Mouse (Mus musculus) CD8-positive naive resting alpha-beta T cell, adult 2 months (primary cell): ENCODE data around the gene Lrpap1.
A peak's percentile ranks its signal among the peaks of the same experiment; 100 is the strongest.

ENCODE experiments used
- DNase-seq, 2 experiments: peaks; one replicate each; pipeline ENCODE4 v3.0.0; 2022; ENCODE audit warnings: low read depth in 2 of 2, low spot score in 2 of 2

The Lrpap1 gene

DNA sequence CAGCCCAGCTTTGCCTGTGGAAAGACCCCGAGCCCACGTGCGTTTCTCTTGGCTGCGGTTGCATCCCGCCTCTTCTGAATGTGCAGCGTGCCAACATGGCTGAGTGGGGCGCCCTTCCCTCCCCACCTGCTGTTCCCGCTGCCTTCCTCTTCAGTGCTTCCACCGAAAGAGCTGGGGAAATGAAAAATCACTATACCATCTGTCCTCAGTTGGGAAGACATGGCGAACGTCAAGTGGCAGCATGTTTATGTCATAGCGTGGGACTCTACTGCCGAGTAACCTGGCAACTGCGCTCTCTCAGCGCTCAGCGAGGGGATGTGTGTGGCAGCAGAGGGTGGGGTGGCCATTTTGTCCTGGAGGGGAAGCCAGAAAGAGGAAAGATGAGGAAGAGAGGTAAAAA lies 23.6 kb upstream of the Lrpap1 start:
- DNase-seq: no peak

DNA sequence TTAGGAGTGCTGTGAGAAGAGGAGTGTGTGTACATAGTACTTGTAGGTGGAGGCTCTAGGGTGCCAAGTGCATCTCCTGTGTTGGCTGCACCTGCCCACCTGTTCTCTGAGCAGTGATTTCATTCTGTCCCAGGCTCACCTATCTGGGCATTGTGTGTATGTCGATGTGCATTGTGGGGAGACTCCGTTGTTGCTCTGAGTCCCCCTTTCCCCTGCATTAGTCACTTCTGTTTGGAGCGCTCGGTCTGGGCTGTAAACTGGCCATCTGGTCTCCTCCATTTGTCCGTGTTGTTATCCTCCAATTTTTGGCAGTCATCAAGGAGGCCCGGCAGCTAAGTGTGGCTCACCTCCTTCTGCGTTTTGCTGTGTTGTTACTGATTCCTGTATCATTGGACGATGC lies 14.5 kb upstream of the Lrpap1 start:
- no peak for DNase-seq

DNA sequence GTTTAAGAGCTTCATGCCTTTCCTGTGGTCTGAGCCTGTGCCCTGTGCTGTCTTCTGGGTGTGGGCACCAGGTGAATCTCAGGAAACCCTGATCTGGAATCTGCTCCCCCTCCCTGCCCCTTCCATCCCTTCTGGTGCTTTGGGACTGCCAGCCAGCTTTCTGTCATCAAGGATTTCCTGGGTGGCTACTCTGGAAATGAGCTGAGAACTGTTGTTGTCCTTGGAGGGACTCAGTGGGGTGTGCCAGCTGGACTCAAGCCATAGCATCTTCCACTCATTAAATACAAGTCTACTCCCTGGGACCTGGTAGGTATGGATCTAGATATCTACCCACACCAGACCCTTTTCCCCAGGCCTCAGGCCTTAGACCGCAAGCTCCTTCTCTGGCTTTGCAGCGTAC lies 12.9 kb upstream of the Lrpap1 start:
- DNase-seq: no peak

DNA sequence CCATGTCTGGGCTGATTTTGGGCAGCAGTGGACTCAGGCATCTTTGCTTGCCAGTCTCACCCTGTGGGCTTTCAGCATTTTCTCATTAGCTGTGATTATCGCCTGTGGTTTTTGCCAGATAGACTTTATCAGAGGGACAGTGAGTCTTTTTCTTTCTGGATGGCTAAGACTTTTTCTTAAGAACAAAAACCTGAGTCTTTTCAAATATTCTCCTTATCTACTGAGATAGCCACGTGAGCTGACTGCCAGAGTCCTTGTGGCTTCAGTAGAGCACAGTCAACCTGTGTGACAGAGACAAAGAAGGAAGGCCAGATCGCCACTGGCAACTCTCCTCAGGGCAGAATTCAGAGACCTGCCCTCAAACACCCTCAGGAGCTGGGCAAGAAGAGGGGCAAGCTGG lies 12.1 kb upstream of the Lrpap1 start:
- DNase-seq: no peak

DNA sequence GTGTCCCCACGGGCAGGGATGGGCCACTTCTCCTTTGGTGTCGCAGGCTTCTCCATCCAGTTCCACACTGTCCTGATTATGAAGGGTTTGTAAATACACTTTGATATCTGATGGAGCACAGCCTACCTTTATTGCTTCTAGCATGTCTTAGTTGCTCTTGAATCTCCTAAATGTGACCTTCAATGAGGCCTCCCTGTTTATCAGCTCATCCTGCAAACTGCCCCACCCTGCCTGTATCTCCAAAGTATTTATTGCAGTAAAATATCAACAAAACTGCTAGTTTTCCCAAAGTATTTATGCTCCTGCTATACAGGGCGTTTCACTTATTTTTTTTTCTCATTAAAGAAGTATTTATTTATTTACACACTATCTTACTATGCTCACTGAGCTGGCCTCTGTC lies 10.4 kb upstream of the Lrpap1 start:
- no peak for DNase-seq

DNA sequence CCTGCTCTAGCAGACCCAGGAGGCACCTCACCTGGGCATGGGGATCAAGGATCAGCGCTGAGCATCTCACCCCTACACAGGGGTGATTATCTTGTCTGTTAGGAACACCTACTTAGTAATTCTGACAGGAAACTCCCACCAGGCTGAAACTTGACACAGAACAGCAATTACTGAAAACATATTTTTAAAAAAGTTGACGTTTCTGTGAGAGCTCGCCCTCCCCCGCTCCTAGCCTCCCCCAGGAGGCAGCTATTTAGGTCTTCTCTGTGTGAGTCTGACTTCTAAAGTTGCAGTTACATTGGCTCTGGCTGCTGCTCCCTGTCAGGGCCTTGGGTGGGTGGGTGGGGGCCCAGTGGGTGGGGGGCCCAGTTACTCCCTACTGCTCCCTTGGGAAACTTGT lies 6.9 kb upstream of the Lrpap1 start:
- DNase-seq: no peak

DNA sequence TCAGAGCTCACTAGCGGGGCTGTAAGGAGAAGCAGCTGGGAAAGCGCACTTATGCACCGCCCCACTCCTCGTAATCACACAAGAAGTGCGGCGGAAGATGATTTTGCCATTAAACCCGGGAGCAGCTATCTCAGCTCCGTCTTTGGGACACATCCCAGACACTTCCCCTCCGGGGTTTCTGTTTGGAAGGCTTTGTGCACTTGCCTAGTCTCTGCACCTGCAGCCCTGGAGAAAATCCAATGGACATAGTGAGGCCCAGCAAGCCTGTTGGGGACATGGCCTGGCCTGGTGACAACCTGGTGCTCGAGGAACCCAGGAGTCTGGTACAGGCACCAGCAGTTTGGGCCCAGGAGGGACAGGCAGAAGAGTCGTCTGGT lies 344 bp upstream of the Lrpap1 start:
- no peak for DNase-seq

DNA sequence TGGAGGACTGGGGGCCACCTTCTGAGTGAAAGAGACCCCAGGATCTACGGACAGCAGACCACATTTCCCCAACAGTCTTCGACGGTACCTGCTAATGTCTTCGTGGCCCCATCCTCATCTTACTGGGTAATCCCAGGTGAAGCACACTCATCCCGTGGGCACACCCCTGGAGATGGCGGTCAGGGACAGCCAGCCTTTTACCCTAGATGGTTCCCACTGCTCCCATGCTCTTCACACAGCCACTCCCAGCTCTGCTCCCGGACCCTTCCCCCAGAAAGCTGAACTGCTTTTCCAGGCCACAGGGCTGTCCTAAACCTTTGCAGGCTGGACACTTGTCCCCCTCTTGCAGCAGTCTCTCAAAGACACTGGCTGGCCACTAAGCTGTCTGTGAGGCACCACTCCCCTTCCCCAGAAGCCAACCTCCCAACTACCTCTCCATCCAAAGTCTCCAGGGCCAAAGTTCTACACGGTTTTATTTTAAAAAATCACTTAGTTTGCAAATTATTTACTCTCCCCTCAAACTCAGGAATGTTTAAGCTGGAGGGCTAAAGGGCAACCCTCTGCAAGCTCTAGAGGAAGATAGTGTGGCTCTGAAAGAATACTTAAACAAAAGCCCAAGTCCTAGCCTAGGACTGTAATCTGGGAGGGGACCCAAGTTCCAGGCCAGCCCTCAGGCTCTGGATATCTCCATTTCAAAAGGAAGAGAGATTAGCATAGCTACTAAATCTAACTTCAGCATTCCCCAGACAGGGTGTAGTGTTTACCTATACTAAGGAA lies 1.2 kb downstream of the Lrpap1 start:
- no peak for DNase-seq

DNA sequence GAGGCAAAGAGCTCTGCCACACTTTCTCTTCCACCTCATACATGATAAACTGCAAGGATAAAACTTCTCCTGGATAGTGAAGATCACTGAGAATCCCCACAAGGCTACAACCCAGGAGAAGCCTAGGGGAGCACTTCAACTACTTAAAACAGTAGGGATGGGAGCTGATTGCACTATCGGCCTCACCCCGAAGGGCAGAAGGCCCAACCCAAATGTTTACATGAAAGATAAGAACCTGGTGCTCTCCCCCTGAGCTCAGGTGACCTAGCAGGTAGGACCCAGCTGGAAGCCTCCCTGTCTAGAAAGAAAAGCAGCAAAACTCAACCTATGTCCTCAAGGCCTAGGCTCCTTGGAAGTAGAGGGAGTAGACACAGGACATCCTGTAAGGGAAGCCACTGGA lies 2.0 kb downstream of the Lrpap1 start:
- no peak for DNase-seq

DNA sequence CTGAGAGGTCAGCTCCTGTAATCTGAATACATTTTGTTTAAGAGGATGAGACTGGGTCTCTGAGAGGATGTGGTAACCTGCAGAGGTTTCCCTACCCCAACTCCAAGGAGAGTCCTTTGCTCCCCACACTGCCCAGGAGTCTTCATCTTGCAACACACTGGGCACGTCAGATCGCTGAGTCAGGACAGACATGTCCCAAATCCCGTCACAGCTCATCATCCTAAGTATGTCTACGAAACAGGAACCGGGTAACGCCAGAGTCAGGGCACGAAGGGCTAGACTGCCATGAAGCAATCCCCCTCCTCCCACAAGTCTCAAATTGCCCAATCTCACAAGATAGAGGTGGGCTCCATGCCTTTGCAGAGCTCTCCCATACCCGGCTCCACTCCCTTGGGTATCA lies 2.5 kb downstream of the Lrpap1 start:
- no peak for DNase-seq

DNA sequence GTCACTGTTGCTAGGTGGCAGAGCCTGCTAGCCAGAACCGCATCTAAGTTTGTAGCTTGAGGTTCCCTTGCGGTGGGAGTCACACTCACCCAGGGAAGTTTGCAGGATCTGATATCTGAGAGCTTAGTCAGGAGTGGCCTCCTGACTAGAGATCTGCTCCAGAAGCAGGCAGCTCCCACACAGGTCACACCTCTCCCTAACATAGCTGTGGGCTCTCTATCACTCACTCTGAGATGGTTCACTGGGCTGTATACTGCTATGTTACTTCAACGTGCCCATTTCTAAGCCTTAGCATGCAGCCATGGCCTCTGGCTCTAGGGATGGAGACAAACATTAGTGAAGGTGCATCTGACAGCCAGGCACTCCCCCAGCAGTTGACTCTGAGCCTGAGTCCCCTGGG lies 13.9 kb downstream of the Lrpap1 start:
- no peak for DNase-seq

DNA sequence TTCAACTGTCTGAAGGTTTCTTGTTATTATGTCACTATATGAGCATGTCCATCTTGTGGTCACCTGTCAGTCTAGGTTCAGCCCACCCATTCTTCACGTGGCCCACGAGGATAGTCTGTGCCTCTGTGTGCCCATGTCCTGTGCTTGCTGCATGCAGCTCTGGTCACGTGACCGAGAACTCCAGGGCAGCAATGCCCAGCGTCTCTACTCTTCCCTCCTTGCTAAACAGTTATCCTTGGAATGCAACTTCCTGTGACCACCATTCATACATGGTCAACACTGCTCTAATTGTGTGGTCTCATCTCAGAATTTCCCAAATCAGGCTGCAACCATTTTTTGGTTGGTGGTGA lies 16.0 kb downstream of the Lrpap1 start:
- no peak for DNase-seq

DNA sequence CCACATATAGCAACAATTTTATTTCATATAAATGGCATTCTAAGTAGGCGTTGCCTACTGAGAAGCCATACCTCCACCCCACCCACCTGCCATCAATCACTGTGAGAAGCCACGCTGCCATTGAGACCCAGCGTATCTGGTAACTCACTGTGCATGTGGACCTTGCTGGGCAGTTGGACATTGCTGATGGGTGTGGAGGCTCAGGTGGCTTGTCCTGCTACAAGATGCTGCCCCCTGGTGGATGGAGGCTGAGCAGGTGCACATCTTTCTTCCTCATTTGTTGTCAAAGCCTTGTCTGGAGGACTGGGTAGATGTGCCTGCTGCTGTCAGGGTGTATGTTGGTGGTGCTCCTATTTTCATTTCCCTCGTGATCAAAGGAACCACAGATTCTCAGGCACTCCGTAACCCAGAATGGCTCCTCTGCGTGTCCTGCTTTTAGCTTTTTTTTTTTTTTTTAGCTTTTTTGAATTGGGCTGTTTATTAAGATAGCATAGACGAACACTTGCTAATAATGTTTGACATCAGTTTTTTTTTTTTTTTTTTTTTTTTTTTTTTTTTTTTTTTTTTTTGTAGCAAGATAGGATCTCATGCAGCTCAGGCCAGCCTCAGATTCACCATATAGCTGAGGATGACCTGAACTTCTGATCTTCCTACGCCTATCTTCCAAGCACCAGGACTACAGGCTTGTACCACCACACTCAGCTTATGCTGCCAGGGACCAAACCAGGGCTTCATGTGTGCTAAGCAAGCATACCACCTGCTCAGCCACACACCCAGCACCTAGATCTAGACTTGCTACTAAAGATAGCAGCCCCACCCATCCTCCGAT lies 16.6 kb downstream of the Lrpap1 start:
- DNase-seq: peak; percentile 43 to 51

DNA sequence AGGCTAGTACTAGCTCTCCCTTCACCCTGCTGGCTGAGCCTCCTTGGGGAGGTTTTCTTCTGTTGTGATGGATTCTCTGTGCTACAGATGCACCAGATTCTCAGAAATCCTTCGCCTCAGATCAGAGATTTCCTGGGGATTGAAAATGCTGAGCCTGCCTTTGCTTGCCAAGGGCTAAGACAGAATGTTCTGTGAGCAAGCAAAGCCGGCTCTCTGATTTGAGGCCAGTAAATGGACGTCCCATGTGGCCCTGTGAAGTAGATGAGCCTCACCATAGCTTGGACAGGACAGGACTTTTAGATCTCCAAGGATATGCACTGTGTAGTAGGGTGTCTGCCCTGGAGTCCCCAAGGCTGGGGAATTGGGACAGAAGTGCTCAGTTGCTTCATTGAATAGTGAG lies 20.7 kb downstream of the Lrpap1 start:
- DNase-seq: no peak

DNA sequence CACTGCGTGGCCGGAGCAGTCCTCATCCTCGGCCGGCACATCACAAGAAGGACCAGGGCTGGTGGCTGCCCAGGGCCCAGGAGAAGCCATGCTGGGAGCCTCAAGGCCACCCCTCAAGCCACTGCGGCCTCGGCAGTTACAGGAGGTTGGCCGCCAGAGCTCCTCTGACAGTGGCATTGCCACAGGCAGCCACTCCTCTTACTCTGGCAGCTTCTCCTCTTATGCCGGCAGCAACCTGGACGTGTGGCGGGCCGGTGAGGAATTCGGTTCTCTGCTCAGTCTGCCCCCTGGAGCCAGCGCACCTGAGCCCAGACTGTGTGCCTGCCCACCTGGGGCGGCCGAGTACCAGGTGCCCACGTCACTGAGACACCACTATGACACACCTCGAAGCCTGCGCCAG lies 26.5 kb downstream of the Lrpap1 start:
- DNase-seq: no peak

DNA sequence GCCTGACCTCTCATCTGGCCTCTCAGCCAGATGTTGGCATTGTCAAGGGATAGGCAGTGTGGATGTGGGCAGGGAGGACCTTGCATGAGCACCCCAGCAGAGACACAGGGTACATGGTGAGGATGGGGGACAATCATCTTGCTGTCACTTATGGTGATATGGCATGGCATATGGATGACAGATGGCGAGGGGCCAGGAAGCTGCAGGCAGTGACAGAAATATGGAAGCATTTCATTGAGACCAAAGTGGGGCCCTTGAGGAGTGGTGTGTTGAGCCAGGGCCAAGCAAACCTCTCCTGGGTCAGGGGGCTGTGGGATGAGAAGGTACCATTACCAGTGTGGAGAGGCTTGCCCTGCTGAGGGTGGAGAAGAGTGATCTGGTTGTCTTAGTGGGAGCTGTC lies 29.2 kb downstream of the Lrpap1 start:
- DNase-seq: no peak

DNA sequence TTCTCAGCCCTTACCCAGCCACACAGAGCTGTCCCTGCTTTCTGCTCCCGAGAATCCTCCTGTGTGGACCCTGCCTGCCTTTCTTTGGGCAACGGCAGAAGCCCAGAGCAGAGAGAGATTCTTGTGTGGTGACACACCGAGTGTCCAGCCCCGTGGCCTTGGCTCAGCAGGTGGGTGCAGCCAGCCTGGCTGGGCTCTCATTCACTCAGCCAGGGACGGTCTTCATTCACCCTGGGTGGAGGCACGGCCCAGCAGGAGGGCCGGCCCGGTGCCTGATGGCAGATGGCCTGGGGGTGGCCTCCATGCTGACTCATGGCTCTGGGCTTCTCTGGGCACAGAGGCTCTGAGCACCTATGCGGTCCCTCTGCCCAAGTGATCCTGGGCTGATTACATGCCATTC lies 31.6 kb downstream of the Lrpap1 start:
- DNase-seq: no peak

DNA sequence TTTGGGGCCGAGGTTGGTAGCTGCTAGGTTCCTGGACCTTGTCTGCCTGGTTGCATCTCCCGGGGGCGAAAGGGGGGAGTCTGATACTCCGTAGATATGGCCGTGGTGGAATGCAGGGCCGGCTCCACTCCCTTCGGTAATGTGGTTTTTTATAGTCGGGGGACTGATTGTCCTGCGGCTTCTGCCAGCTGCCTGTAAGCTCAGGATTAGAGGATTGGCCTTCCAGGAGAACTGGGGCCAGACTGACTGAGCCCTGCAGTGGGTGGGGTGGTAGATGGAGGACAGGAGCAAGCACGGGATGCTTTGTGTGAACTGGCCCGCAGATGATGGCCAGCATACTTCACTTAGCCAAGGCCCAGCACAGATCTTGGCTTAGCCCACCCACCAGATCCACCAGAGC lies 32.3 kb downstream of the Lrpap1 start:
- no peak for DNase-seq

DNA sequence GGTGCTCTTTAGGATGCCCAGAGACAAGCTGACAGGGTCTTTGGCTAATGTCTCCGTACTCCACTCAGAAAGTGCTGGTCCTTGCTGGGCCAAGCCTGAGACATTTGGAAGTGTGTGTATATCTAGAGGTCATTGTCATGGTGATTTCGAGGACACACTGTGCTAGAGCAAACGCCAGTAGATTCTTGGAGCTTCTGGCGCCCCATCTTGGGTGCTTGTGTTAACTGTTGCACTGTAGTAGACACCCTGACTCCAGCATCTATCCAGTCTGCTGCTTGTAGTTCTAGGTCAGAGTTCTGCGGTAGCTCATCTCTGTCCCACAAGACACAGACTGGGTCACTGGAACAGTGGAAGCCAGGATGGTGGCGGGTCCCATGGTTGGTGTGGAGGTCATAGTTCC lies 33.7 kb downstream of the Lrpap1 start:
- no peak for DNase-seq

DNA sequence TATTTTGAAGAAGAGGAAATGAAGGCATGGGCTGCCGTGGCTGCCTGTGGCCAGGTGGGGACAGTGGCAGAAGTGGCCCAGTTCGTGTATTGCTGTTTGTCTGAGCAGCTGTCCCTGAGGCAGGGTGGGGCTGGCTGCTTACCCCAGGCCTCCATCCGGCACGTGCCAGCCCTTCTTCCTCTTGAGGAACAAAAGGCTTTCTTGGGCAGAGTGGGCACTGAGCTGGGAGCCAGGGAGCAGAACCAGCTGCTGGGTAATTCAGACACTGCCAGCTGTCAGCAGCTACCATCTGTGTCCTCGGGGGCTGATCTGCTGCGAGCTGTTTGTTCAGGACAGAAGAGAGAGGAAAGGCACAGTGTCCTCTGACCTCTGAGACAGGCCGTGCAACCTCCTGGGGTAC lies 34.6 kb downstream of the Lrpap1 start:
- no peak for DNase-seq

DNA sequence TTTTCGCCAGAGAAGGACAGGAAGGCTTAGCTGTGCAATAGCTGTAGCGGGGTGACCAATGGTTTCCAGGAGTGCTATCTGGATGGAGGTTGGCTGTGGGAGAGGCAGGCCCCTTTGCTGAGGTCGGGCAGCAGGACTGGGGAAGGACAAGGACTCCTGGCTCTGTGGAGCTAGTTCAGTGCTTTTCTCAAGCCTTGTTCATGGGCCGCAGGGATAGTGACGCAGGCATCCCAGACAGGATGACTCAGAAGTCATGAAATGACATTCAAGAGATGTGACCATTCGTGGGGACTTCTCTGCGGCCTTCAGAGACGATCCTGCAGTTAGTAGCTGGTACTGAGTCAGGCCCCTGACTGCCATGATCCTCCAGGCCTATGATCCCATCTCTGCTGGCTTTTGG lies 35.3 kb downstream of the Lrpap1 start:
- no peak for DNase-seq

DNA sequence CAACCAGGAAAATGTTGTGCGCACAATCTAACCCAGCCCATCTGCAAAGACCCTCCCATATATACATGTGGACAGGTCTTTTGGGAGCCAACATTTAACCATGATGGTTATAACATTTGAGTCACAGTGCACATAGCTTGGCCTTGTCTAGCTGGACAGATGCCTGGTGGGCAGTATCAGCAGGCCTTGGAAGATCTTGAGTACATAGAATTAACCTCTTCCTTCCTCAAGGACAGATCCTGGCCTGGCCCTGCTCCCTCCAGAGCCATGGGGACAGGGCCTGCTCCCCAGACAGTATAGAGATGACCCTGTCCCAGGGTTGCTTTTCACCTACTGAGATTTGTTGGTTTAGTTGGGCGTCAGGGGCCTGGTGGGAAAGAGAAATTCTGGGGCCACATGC lies 35.7 kb downstream of the Lrpap1 start:
- DNase-seq: no peak

DNA sequence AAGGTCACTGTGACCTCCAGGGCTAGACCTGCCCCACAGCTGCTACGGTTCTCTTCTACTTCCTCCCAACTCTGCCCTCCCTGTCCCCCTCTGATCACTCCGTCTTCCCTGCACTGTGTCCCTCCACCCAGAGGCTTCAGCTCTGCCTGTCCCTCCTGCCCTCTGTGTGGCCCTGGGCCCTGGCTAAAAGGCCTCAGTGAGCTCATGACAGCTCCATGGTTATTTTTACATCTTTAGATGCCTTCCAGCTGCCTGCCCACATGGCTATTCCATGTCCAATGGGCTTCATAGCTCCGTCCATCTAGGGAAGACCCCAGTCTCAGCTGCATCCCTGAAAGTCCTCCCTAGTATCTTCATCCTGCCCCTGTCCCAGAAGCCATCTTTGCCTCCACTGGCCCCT lies 45.5 kb downstream of the Lrpap1 start:
- DNase-seq: no peak
